Mouse (Mus musculus): ENCODE measurements around the gene Frmd4b. TPM values are rescaled to one million over a fixed set of nuclear protein-coding genes. Genes with fewer than 3 reads are reported as not detected.
"Not testable (repeated sequence)": the region's sequence is repeated elsewhere in the genome, so short reads cannot be mapped to it uniquely, and the experiment has no call there.

Frmd4b gene
- total RNA-seq, 1 experiment from 2014 or later: 13.8 TPM

- no peak for ATAC-seq (replicated peaks in 1 of 2; ENCODE audit: insufficient read depth in 1 of 2, low FRiP score in 2 of 2, low TSS enrichment in 1 of 2, low read depth in 1 of 2, poor library complexity in 2 of 2, severe bottlenecking in 2 of 2)
These were observed 159.0 kb downstream of the Frmd4b start for GRCm38 (mm10) chr6:97458358-97458757.

- peak; percentile 72 to 74 for ATAC-seq (replicated peaks in 1 of 2; ENCODE audit: insufficient read depth in 1 of 2, low FRiP score in 2 of 2, low TSS enrichment in 1 of 2, low read depth in 1 of 2, poor library complexity in 2 of 2, severe bottlenecking in 2 of 2)
These were observed 159.4 kb downstream of the Frmd4b start for GRCm38 (mm10) chr6:97457954-97458353.

- ATAC-seq (replicated peaks in 1 of 2; ENCODE audit: insufficient read depth in 1 of 2, low FRiP score in 2 of 2, low TSS enrichment in 1 of 2, low read depth in 1 of 2, poor library complexity in 2 of 2, severe bottlenecking in 2 of 2): peak; percentile 79 to 82
These were observed 160.1 kb downstream of the Frmd4b start for GRCm38 (mm10) chr6:97457210-97457609.

- no peak for ATAC-seq (replicated peaks in 1 of 2; ENCODE audit: insufficient read depth in 1 of 2, low FRiP score in 2 of 2, low TSS enrichment in 1 of 2, low read depth in 1 of 2, poor library complexity in 2 of 2, severe bottlenecking in 2 of 2)
These were observed 165.1 kb downstream of the Frmd4b start for GRCm38 (mm10) chr6:97452223-97452622.

GRCm38 (mm10) chr6:97449806-97450205, 167.5 kb downstream of the Frmd4b start:
- ATAC-seq (replicated peaks in 1 of 2; ENCODE audit: insufficient read depth in 1 of 2, low FRiP score in 2 of 2, low TSS enrichment in 1 of 2, low read depth in 1 of 2, poor library complexity in 2 of 2, severe bottlenecking in 2 of 2): no peak

- peak; percentile 78 to 84 for ATAC-seq (replicated peaks in 1 of 2; ENCODE audit: insufficient read depth in 1 of 2, low FRiP score in 2 of 2, low TSS enrichment in 1 of 2, low read depth in 1 of 2, poor library complexity in 2 of 2, severe bottlenecking in 2 of 2)
These were observed 170.3 kb downstream of the Frmd4b start for GRCm38 (mm10) chr6:97447020-97447419.

- no peak for ATAC-seq (replicated peaks in 1 of 2; ENCODE audit: insufficient read depth in 1 of 2, low FRiP score in 2 of 2, low TSS enrichment in 1 of 2, low read depth in 1 of 2, poor library complexity in 2 of 2, severe bottlenecking in 2 of 2)
These were observed 173.2 kb downstream of the Frmd4b start for GRCm38 (mm10) chr6:97444145-97444544.

GRCm38 (mm10) chr6:97443522-97443921, 173.8 kb downstream of the Frmd4b start:
- no peak for ATAC-seq (replicated peaks in 1 of 2; ENCODE audit: insufficient read depth in 1 of 2, low FRiP score in 2 of 2, low TSS enrichment in 1 of 2, low read depth in 1 of 2, poor library complexity in 2 of 2, severe bottlenecking in 2 of 2)

GRCm38 (mm10) chr6:97441357-97441756, 176.0 kb downstream of the Frmd4b start:
- 0 out of 4 replicates have a peak, but pooled peaks of 1 of the 2 experiments have one; percentile 10 for ATAC-seq (replicated peaks in 1 of 2; ENCODE audit: insufficient read depth in 1 of 2, low FRiP score in 2 of 2, low TSS enrichment in 1 of 2, low read depth in 1 of 2, poor library complexity in 2 of 2, severe bottlenecking in 2 of 2)

- ATAC-seq (replicated peaks in 1 of 2; ENCODE audit: insufficient read depth in 1 of 2, low FRiP score in 2 of 2, low TSS enrichment in 1 of 2, low read depth in 1 of 2, poor library complexity in 2 of 2, severe bottlenecking in 2 of 2): peak; percentile 82 to 92
These were observed 178.3 kb downstream of the Frmd4b start for GRCm38 (mm10) chr6:97438918-97439645.

- ATAC-seq (replicated peaks in 1 of 2; ENCODE audit: insufficient read depth in 1 of 2, low FRiP score in 2 of 2, low TSS enrichment in 1 of 2, low read depth in 1 of 2, poor library complexity in 2 of 2, severe bottlenecking in 2 of 2): no peak
These were observed 182.6 kb downstream of the Frmd4b start for GRCm38 (mm10) chr6:97434753-97435152.

GRCm38 (mm10) chr6:97431309-97432004, 185.9 kb downstream of the Frmd4b start:
- ATAC-seq (replicated peaks in 1 of 2; ENCODE audit: insufficient read depth in 1 of 2, low FRiP score in 2 of 2, low TSS enrichment in 1 of 2, low read depth in 1 of 2, poor library complexity in 2 of 2, severe bottlenecking in 2 of 2): peak; percentile 47 to 56; a peak in 2 of 4 replicates

- no peak for ATAC-seq (replicated peaks in 1 of 2; ENCODE audit: insufficient read depth in 1 of 2, low FRiP score in 2 of 2, low TSS enrichment in 1 of 2, low read depth in 1 of 2, poor library complexity in 2 of 2, severe bottlenecking in 2 of 2)
These were observed 186.8 kb downstream of the Frmd4b start for GRCm38 (mm10) chr6:97430519-97430918.

- 0 out of 4 replicates have a peak, but pooled peaks have one; percentile 16 to 17 for ATAC-seq (replicated peaks in 1 of 2; ENCODE audit: insufficient read depth in 1 of 2, low FRiP score in 2 of 2, low TSS enrichment in 1 of 2, low read depth in 1 of 2, poor library complexity in 2 of 2, severe bottlenecking in 2 of 2)
These were observed 187.5 kb downstream of the Frmd4b start for GRCm38 (mm10) chr6:97429688-97430343.

- peak; percentile 65 to 79 for ATAC-seq (replicated peaks in 1 of 2; ENCODE audit: insufficient read depth in 1 of 2, low FRiP score in 2 of 2, low TSS enrichment in 1 of 2, low read depth in 1 of 2, poor library complexity in 2 of 2, severe bottlenecking in 2 of 2)
These were observed 197.4 kb downstream of the Frmd4b start for GRCm38 (mm10) chr6:97419771-97420446.

GRCm38 (mm10) chr6:97416972-97417554, 200.3 kb downstream of the Frmd4b start:
- ATAC-seq (replicated peaks in 1 of 2; ENCODE audit: insufficient read depth in 1 of 2, low FRiP score in 2 of 2, low TSS enrichment in 1 of 2, low read depth in 1 of 2, poor library complexity in 2 of 2, severe bottlenecking in 2 of 2): peak; percentile 61 to 80

- not testable (repeated sequence) for ATAC-seq (replicated peaks in 1 of 2; ENCODE audit: insufficient read depth in 1 of 2, low FRiP score in 2 of 2, low TSS enrichment in 1 of 2, low read depth in 1 of 2, poor library complexity in 2 of 2, severe bottlenecking in 2 of 2)
These were observed 201.8 kb downstream of the Frmd4b start for GRCm38 (mm10) chr6:97415578-97415977.

All from hematopoietic stem cell, adult 5-6 weeks (primary cell).